Mouse (Mus musculus) lung, postnatal 0 days (tissue): ENCODE data around the gene Abhd14b.

Experiments
- CTCF ChIP-seq: IDR thresholded peaks from 2 replicates; pipeline ENCODE4 v1.5.1; 2016; ENCODE audit warnings: antibody characterized with exemption, mild to moderate bottlenecking
- EP300 ChIP-seq: IDR thresholded peaks from 2 replicates; pipeline ENCODE4 v1.6.1; 2016; ENCODE audit warnings: antibody characterized with exemption, mild to moderate bottlenecking, control low read depth

GRCm38 (mm10) chr9:106448498-106449031 is 1.3 kb downstream of the Abhd14b start:
- TF ChIP-seq CTCF (peak; percentile 83), EP300 (no peak)
